Mouse (Mus musculus) cerebellum, postnatal 14 days (tissue): ENCODE measurements at regions not wholly inside any gene's neighbourhood (a gene's known extent, or its start where the extent isn't known, plus 50 kb on each side); places are given as distances from the start of the nearest gene placed in this dataset.

ENCODE experiments used
- DNase-seq, 2 experiments: peaks; one replicate each; pipeline ENCODE4 v3.0.0; 2021; ENCODE audit warnings: mixed read lengths in 2 of 2

DNA sequence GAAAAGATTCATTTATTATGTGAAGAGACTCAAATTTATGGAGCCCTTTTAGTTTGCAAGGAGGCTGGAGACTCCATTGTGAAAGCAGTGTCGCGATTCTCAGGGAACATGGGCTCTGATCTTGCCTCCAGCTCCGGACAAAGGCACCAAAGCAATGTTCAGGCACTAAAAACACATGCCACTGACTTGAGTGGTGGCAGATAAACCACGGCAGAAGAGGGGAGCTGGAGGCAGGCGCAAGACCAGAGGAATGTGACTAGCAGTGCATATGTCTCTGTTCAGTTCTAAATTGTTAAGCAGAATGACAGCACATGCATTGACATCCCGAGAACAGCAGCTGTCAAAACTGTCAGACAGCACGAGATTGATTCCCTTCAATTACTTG, 98.5 kb upstream of the Trp63 start:
- no peak for DNase-seq

- DNase-seq: no peak
Measured at GRCm38 (mm10) chr16:25585953-25586352, 97.6 kb upstream of the Trp63 start.

- DNase-seq: no peak
Measured at GRCm38 (mm10) chr16:25587879-25588347, 95.7 kb upstream of the Trp63 start.

- DNase-seq: no peak
Measured at GRCm38 (mm10) chr16:25597435-25597834, 86.1 kb upstream of the Trp63 start.

- DNase-seq: no peak
Measured at GRCm38 (mm10) chr16:25603121-25603520, 80.4 kb upstream of the Trp63 start.

- DNase-seq: no peak
Measured at GRCm38 (mm10) chr16:25615229-25615628, 68.3 kb upstream of the Trp63 start.

DNA sequence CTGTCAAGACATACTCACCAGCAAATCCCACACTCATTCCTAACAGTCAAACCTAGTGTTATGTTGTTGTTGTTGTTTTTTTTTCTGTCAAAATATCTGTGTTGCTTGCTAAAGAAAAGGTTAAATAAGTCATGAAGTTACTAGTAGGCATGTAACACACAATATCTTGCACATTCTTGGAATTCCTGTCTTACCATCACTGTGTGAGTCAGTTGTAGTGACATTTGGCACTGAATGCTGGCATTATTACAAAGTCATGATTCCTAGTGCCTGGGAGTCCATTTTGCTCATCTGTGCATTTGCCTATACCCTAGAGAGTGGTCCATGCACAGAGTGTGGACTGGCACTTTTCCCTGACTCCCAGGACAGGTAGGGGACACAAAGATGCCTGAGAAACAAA, 67.9 kb upstream of the Trp63 start:
- DNase-seq: no peak

DNA sequence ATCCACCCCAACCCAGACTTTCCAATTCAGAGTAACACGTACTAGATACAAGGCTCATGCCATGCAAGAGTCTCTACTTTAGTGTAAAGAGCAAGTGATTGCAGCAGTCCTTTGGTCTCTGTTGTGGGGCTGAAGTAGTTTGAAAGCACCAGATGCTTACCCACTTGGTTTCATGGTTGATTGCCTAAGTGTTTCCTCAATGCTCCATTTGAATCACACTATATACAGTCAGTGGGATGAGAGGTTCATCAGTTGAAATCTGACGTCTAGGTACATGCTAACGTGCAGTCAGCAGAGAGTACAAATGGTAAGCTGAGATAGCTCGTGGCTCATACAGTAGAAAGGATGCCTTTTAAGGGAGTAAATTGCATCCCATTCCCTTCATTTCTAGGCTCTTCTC, 64.7 kb upstream of the Trp63 start:
- DNase-seq: no peak

GRCm38 (mm10) chr16:25622651-25623050, 60.9 kb upstream of the Trp63 start:
- DNase-seq: no peak

DNA sequence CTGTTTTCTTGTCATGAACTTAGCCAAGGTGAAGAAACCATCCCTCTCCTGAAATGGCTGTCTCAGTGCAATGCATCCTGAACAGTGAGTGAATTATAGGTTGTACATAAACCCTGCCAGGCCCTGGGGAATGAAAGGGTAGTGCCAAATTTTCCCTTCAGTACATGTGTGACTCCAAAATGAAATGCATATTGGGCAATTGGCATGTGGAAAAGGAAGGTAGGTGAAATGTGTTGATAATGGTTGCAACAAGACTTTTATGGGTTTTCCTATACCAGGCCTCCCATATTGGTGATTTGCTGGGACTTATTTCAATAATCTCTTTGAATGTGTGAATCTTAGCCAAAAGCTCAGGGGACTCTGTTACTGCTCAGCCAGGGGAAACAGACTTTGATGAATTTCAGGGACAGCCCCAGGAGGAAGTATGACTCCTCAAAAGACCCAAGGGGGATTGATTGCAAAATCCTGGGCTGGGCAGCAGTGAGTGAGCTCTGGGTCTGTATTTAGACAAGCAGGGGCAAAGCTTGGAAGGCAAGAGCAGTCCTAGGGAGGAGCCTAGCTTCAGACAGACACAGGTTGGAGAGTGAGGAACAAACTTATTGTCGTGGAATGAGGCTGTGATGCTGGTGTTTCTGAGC, 59.5 kb upstream of the Trp63 start:
- no peak for DNase-seq

GRCm38 (mm10) chr16:25629750-25630149, 53.8 kb upstream of the Trp63 start:
- DNase-seq: no peak

DNA sequence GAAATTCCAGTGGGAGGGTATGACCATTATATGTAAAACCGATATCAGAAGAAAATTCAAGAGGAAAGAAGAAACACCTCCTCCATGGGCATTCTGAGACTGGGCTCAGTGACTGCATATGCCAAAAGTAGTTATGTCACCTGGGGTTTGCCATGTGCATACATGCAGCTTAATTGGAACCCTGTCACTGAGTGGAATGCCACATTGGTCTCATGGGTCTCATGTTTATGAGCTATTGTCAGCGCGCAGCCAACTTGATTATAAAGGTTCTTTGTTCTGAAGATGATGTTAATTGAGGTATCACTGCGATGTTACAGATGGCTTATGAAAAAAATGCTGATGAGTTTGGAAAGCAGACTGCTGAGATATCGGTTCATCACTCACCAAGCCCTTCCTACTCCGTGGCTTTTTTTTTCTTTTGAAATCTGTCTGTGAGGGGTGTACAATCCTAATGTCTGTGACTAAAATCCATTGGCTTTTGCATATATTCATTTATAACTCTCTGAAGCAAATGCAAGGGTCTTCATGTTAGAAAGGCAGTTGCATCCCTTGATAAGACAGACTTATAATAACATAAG, 52.3 kb upstream of the Trp63 start:
- DNase-seq: peak; percentile 3 to 6
